Mouse (Mus musculus) small intestine, adult 2 months (tissue): ENCODE results near the gene Icam1.
"Not testable (repeated sequence)": the region's sequence is repeated elsewhere in the genome, so short reads cannot be mapped to it uniquely, and the experiment has no call there.

Experiments used
- CTCF ChIP-seq: fragments of 200-500 bp; IDR thresholded peaks from 2 replicates; pipeline ENCODE4 v1.5.1; 2012; ENCODE audit warnings: low read depth, mild to moderate bottlenecking, control low read depth, inconsistent platforms, low read length, moderate library complexity, mixed read lengths; ENCODE audit not compliant: insufficient replicate concordance, insufficient read length; ENCODE audit errors: extremely low read depth
- POLR2A ChIP-seq: fragments of 200-500 bp; IDR thresholded peaks from 2 replicates; pipeline ENCODE4 v1.6.1; 2012; ENCODE audit warnings: low read depth, mild to moderate bottlenecking, control low read depth, inconsistent platforms, low read length, moderate library complexity

DNA sequence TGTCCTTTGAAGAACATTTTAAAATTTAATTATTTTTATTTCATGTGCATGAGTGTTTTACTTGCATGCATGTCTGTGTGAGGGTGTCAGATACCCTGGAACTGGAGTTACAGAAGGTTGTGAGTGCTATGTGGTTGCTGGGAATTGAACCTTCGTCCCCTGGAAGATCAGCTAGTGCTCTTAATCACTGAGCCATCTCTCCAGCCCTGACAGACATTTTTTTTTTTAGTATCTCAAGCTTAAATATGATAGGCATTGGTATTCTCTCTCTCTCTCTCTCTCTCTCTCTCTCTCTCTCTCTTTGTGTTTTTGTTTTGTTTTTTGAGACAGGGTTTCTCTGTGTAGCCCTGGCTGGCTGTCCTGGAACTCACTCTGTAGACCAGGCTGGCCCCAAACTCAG is 29.0 kb downstream of the Icam1 start:
- not testable (repeated sequence) for TF ChIP-seq POLR2A, CTCF
